Mouse (Mus musculus) embryonic facial prominence, embryonic 11.5 days (tissue): ENCODE data around the gene Uvrag. TPM values are rescaled to one million over a fixed set of nuclear protein-coding genes. Genes with fewer than 3 reads are reported as not detected.

Source experiments
- ATAC-seq: fragments of 200-750 bp; cut with Nextera tagmentation; replicated peaks from 2 replicates; pipeline ENCODE4 v1.8.0; 2017; ENCODE audit warnings: low read depth; ENCODE audit not compliant: insufficient number of reproducible peaks, low FRiP score, low TSS enrichment
- DNase-seq: peaks from one replicate; pipeline ENCODE4 v3.0.0-alpha.2; 2015; ENCODE audit warnings: low spot score
- H3K27ac ChIP-seq: fragments of 300-500 bp; sonication (generic); replicated peaks from 2 replicates; pipeline ENCODE4 v1.5.1; 2014; ENCODE audit warnings: mild to moderate bottlenecking, low read depth, low read length, control low read depth
- H3K27me3 ChIP-seq: fragments of 300-500 bp; sonication (generic); 2 replicates; pipeline ENCODE4 v1.6.1; 2014; ENCODE audit warnings: mild to moderate bottlenecking, low read length, moderate library complexity, mixed read lengths; ENCODE audit not compliant: control insufficient read depth, insufficient read depth
- H3K36me3 ChIP-seq: fragments of 300-500 bp; sonication (generic); replicated peaks from 2 replicates; pipeline ENCODE4 v1.6.1; 2014; ENCODE audit warnings: low read depth, mild to moderate bottlenecking, low read length, moderate library complexity, mixed read lengths; ENCODE audit not compliant: control insufficient read depth, insufficient read depth
- H3K4me1 ChIP-seq: fragments of 300-500 bp; sonication (generic); 2 replicates; pipeline ENCODE4 v1.6.1; 2014; ENCODE audit warnings: low read length, mixed read lengths; ENCODE audit not compliant: control insufficient read depth, insufficient read depth
- H3K4me2 ChIP-seq: fragments of 300-500 bp; sonication (generic); 2 replicates; pipeline ENCODE4 v1.6.1; 2014; ENCODE audit warnings: low read depth, mild to moderate bottlenecking, control low read depth, low read length, moderate library complexity
- H3K4me3 ChIP-seq: fragments of 300-500 bp; sonication (generic); 2 replicates; pipeline ENCODE4 v1.5.1; 2014; ENCODE audit warnings: low read depth, low read length, control low read depth
- H3K9ac ChIP-seq: fragments of 300-500 bp; sonication (generic); replicated peaks from 2 replicates; pipeline ENCODE4 v1.6.1; 2014; ENCODE audit warnings: mild to moderate bottlenecking, control low read depth, low read length
- H3K9me3 ChIP-seq: fragments of 300-500 bp; sonication (generic); replicated peaks from 2 replicates; pipeline ENCODE4 v1.6.1; 2016; ENCODE audit warnings: mild to moderate bottlenecking, low read length, inconsistent platforms, mixed read lengths; ENCODE audit not compliant: control insufficient read depth
- WGBS: fragments of 180-500 bp; shearing (Covaris S2); extraction: QIAGEN DNeasy Blood & Tissue Kit; methylation state at CpG from one replicate; pipeline ENCODE4 v1.1.7; 2014; 5-methylcytosine and 5-hydroxymethylcytosine counted together
- polyA plus RNA-seq: library from polyadenylated mRNA; unstranded; fragments of >200 nt; fragmentation: Nextera tagmentation; extraction: Ambion mirVana; gene quantifications from 2 replicates; pipeline ENCODE4 v1.2.1, GENCODE M21; 2014

Uvrag gene
- polyA plus RNA-seq, 1 experiment from 2014 or later, result 15.5 TPM

DNA sequence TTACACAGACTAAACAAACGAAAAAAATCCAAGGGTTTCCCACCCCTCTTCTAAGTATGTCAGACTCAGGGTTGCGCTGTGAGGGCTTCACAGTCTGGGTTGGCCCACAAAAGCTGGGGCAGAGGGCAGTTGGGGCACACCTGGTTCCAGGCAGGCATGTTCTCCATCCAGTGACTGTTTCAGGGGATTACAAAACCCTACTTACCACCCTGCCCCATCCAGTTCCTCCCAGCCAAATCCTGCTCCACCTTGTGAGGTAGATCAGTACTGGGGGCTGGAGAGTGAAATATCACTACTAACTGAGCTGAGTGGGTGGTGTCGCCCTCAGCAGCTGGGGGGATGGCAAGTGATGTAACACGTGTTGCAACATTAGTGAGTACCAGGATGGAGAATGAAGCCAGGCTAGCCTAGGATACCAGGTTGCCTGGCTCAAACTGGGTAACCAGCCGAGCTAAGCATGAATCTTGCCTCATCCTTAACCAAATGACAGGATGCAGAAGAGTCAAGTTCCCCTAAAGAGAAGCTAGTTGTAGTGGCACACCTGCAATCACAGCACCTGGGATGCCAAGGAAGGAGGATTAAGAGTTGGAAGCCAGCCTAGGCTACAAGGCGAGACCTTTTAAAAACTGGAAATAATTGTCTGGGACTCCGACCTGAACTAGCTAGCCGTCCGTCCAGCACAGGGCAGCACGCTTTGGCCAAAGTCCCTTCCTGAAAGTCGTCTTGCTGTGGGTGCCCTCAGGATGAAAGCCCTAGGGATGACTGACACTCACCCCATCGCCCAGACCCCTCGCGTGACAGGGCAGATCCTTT is 40.9 kb upstream of the Uvrag start:
- no peaks in the 10 kb centered on the region for H3K9me3 ChIP-seq
- no peaks in the 10 kb centered on the region for H3K36me3 ChIP-seq
- peak overlapping the region; percentile 59 for H3K4me3 ChIP-seq
- WGBS, result 22% methylated on average over 14 of the region's 14 CpGs
- H3K9ac ChIP-seq, result peak overlapping the region; percentile 81
- no peaks in the 10 kb centered on the region for H3K4me1 ChIP-seq
- DNase-seq, result no peak
- no peak for ATAC-seq
- no peaks in the 10 kb centered on the region for H3K27me3 ChIP-seq
- H3K27ac ChIP-seq, result 0 out of 2 replicates have a peak overlapping the region, but pooled peaks have one; percentile 22
- peak overlapping the region; percentile 86 for H3K4me2 ChIP-seq

DNA sequence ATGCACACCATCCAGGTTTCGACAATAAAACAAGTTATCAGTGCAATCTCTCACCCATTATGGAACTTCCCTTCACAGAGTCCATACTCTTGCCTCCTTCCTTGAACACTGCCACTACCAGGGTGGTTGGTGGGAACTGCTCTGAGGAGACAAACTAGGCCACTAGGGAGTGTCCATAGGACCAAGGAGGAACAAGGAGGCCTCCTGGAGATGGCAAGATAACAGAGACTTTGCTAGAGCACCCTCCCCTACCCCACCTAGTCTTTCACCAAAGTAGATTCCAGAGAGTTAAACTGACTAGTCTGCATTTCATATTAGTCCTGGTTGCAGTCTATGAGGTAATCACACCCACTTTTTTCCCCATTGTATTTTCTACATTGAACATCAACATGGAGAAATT is 39.2 kb upstream of the Uvrag start:
- DNase-seq (no peak), ATAC-seq (no peak)
- Histone ChIP-seq H3K9ac (no peak overlapping the region), H3K4me3 (no peak overlapping the region), H3K27ac (no peak overlapping the region), H3K4me1 (no peaks in the 10 kb centered on the region), H3K9me3 (no peaks in the 10 kb centered on the region), H3K4me2 (no peak overlapping the region), H3K27me3 (no peaks in the 10 kb centered on the region), H3K36me3 (no peaks in the 10 kb centered on the region)
- 92% methylated on average over 1 of the region's 1 CpGs for WGBS

DNA sequence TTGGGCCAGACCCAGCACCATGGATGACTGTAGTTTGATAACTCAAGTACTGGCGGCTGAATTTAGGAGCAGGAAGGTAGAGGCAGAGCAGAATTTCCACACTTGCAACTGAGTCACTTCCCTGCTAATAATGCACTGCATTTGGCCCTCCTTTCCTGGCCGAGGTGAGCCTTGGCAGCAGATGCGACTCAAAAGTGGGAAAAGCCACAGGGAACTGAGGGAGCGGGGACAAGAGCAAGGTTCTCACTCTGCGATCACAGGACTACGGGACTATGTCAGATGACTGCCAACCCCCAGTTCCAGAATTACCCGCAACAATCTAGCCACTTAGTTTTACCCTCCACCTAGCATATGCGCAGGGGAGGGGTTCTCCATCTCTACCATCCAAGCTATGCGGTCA is 38.3 kb upstream of the Uvrag start:
- no peak for ATAC-seq
- WGBS, result 88% methylated on average over 9 of the region's 9 CpGs

DNA sequence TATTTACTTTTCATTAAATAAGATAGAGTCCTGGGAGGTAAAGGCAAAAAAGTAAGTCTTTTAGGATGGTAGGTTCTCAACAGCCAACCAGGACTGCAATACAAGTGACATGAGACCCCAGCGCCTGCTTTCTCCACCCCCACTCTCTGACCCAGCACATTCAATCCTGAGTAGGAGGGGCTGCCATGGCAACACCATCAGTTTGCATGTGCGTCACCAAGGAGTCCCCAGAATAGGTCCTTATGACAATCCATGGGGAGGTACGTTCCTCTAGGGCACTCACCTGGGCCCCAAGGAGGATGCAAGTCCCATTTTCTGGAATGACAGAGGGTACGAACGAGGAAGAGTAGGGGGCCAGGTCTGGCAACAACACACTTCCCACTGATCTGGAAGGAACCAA is 36.4 kb upstream of the Uvrag start:
- H3K9ac ChIP-seq, result no peak overlapping the region
- H3K27me3 ChIP-seq, result no peaks in the 10 kb centered on the region
- no peaks in the 10 kb centered on the region for H3K9me3 ChIP-seq
- no peak overlapping the region for H3K27ac ChIP-seq
- no peak overlapping the region for H3K4me2 ChIP-seq
- DNase-seq, result no peak
- H3K4me3 ChIP-seq, result no peak overlapping the region
- ATAC-seq, result no peak
- no peaks in the 10 kb centered on the region for H3K36me3 ChIP-seq
- 81% methylated on average over 5 of the region's 5 CpGs for WGBS
- H3K4me1 ChIP-seq, result no peaks in the 10 kb centered on the region

More for the DNA sequence above, 38.3 kb upstream of the Uvrag start:
- H3K4me1 ChIP-seq, result no peaks in the 10 kb centered on the region
- DNase-seq, result no peak
- H3K9me3 ChIP-seq, result no peaks in the 10 kb centered on the region
- no peak overlapping the region for H3K4me3 ChIP-seq
- H3K27ac ChIP-seq, result no peak overlapping the region
- H3K36me3 ChIP-seq, result no peaks in the 10 kb centered on the region
- no peak overlapping the region for H3K9ac ChIP-seq
- H3K4me2 ChIP-seq, result no peak overlapping the region
- no peaks in the 10 kb centered on the region for H3K27me3 ChIP-seq

DNA sequence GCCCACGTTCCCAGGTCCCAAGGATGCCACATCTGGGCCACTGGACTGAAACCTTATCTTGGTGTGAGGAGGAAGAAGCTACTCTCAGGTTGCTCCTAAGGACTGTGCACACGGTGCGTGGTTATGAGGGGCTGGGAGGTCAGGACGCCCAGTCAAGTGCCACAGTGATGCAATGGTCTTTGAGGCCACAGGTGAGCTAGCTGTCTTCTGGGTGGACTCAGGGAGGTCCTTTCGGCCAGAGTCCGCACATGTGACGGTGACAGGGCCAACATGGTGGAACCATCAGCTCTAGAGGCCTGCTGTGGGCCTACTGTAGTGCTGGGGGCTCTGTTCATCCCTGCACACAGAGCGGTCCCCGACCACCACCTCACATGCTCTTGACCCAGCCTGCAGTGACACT is 34.7 kb upstream of the Uvrag start:
- H3K36me3 ChIP-seq, result no peaks in the 10 kb centered on the region
- no peaks in the 10 kb centered on the region for H3K4me1 ChIP-seq
- DNase-seq (no peak), ATAC-seq (no peak)
- H3K27me3 ChIP-seq, result no peaks in the 10 kb centered on the region
- H3K4me3 ChIP-seq, result no peak overlapping the region
- no peaks in the 10 kb centered on the region for H3K9me3 ChIP-seq
- H3K27ac ChIP-seq, result no peak overlapping the region
- H3K9ac ChIP-seq, result no peak overlapping the region
- no peak overlapping the region for H3K4me2 ChIP-seq
- 87% methylated on average over 9 of the region's 9 CpGs for WGBS

DNA sequence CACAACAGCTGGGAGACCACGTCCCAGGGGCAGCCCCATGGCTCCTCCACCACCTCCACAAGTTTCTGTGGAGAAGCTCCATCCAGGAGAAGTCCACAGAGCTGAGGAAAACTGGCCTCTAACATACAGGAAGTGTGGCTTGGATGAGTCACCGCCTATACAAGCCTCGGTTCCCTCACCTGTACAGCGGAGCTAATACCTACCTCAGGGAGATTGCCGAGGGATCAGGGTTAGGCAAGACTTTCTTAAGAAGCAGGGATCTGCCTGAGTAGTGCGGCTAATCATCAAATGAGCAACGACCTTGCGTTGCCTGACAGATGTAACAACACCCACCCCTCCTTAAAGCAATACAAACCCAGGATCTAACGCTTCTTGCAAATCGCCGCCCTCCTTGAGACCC is 34.2 kb upstream of the Uvrag start:
- no peak overlapping the region for H3K27ac ChIP-seq
- no peak overlapping the region for H3K4me3 ChIP-seq
- H3K27me3 ChIP-seq, result no peaks in the 10 kb centered on the region
- DNase-seq (no peak), ATAC-seq (no peak)
- H3K9ac ChIP-seq, result no peak overlapping the region
- H3K9me3 ChIP-seq, result no peaks in the 10 kb centered on the region
- WGBS, result 83% methylated on average over 11 of the region's 11 CpGs
- no peaks in the 10 kb centered on the region for H3K4me1 ChIP-seq
- H3K4me2 ChIP-seq, result no peak overlapping the region
- H3K36me3 ChIP-seq, result no peaks in the 10 kb centered on the region

DNA sequence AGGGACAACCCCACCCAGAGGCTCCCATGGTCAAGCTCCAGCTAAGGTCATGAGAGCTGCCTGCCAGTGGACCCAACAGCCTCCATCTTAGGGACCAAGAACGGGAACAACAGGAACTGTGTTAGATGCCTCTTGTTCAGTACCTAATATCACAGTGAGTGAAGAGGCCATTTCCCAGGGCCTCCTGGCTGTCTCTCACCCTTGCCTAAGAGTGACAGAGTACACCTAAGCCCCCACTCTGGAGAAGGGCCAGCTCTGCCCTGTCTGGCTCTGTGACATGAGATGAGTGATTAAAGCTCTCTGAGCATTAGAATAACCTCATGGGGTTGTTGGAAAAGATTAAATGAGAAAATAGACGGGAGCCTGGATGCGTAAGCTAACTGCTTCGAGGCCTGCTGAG is 33.1 kb upstream of the Uvrag start:
- Histone ChIP-seq H3K36me3 (no peaks in the 10 kb centered on the region), H3K4me2 (no peak overlapping the region), H3K4me1 (no peaks in the 10 kb centered on the region), H3K27ac (no peak overlapping the region), H3K27me3 (no peaks in the 10 kb centered on the region), H3K9me3 (no peaks in the 10 kb centered on the region), H3K4me3 (no peak overlapping the region), H3K9ac (no peak overlapping the region)
- 89% methylated on average over 4 of the region's 4 CpGs for WGBS
- no peak for DNase-seq
- no peak for ATAC-seq

DNA sequence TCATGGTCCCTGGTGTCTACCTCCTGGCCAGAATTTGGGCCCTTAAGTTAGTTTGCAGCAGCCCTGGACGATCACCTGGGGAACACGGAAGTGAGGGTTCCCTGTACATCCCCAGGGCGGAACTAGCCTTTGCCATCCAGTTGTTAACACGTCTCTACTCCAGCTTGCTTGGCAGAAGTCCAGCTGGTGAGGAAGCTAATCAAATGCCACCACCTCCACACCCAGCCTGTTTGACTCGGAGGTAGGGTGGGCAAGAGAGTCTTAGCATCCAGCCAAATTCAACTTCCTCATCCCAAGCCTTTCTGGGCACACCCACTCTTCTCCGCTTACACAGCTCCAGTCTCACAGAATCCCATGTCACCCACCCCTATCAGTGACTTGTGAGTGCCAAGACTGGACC is 32.0 kb upstream of the Uvrag start:
- no peak overlapping the region for H3K4me2 ChIP-seq
- no peaks in the 10 kb centered on the region for H3K9me3 ChIP-seq
- no peak overlapping the region for H3K4me3 ChIP-seq
- no peak overlapping the region for H3K9ac ChIP-seq
- no peaks in the 10 kb centered on the region for H3K27me3 ChIP-seq
- H3K4me1 ChIP-seq, result no peaks in the 10 kb centered on the region
- ATAC-seq (no peak), DNase-seq (no peak)
- H3K36me3 ChIP-seq, result no peaks in the 10 kb centered on the region
- no peak overlapping the region for H3K27ac ChIP-seq
- 87% methylated on average over 6 of the region's 6 CpGs for WGBS
